Mouse (Mus musculus): ENCODE data around the gene Gm49354.

The Gm49354 gene

DNA sequence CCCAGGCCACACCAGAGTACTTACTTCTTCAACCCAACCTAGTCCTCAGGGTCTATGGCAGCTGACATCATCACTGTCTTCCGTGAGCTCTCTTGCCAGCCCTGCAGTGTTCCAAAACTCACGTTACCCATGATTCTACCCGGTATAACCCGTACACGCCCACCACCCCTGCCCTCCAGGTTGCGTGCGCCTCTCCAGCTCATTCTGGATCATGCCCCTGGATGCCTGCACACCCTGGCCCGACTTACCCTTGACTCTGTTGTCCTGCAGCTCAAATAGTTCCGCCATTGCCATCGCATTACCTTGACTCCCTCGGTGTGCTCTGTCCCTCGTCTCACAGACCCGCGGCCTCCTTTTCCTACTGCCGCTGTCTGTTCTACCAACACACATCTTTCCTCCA lies 71.8 kb downstream of the Gm49354 start, which contains the start of gene Spata31d1a:
Gene Spata31d1a, minus strand, starts transcription at position 101 of the 400 bp plus-strand sequence.
- DNase-seq (ENCODE audit: low spot score in 2 of 2) = no peak
